Mouse (Mus musculus) lung, embryonic 15.5 days (tissue): ENCODE measurements at regions not wholly inside any gene's neighbourhood (a gene's known extent, or its start where the extent isn't known, plus 50 kb on each side); places are given as distances from the start of the nearest gene placed in this dataset.
"Not testable (repeated sequence)": the region's sequence is repeated elsewhere in the genome, so short reads cannot be mapped to it uniquely, and the experiment has no call there.

Source experiments
- ATAC-seq: fragments of 200-750 bp; cut with Nextera tagmentation; 2 replicates; pipeline ENCODE4 v1.8.0; 2017; ENCODE audit warnings: moderate number of reproducible peaks, borderline replicate concordance; ENCODE audit not compliant: low FRiP score, low TSS enrichment; ENCODE audit errors: extremely low read depth
- H3K27ac ChIP-seq: fragments of 300-500 bp; sonication (generic); 2 replicates; pipeline ENCODE4 v1.5.1; 2015; ENCODE audit warnings: moderate library complexity, mild to moderate bottlenecking, inconsistent platforms
- H3K27me3 ChIP-seq: fragments of 300-500 bp; sonication (generic); 2 replicates; pipeline ENCODE4 v1.6.1; 2015; ENCODE audit warnings: inconsistent platforms
- H3K36me3 ChIP-seq: fragments of 300-500 bp; sonication (generic); 2 replicates; pipeline ENCODE4 v1.6.1; 2015; ENCODE audit warnings: inconsistent platforms
- H3K4me1 ChIP-seq: fragments of 300-500 bp; sonication (generic); 2 replicates; pipeline ENCODE4 v1.6.1; 2015; ENCODE audit warnings: inconsistent platforms
- H3K4me2 ChIP-seq: fragments of 300-500 bp; sonication (generic); 2 replicates; pipeline ENCODE4 v1.6.1; 2015; ENCODE audit warnings: inconsistent platforms, mild to moderate bottlenecking, moderate library complexity
- H3K4me3 ChIP-seq: fragments of 300-500 bp; sonication (generic); 2 replicates; pipeline ENCODE4 v1.5.1; 2015; ENCODE audit warnings: mild to moderate bottlenecking, inconsistent platforms
- H3K9ac ChIP-seq: fragments of 300-500 bp; sonication (generic); 2 replicates; pipeline ENCODE4 v1.6.1; 2015; ENCODE audit warnings: inconsistent platforms
- H3K9me3 ChIP-seq: fragments of 300-500 bp; sonication (generic); 2 replicates; pipeline ENCODE4 v1.6.1; 2016; ENCODE audit warnings: inconsistent platforms
- WGBS: fragments of 180-500 bp; shearing (Covaris S2); methylation state at CpG from one replicate; pipeline ENCODE4 v1.1.7; 2015; 5-methylcytosine and 5-hydroxymethylcytosine counted together

GRCm38 (mm10) chr15:53984006-53984405, 99.3 kb downstream of the Gm7489 start:
- not testable (repeated sequence) for H3K9me3 ChIP-seq, H3K27ac ChIP-seq, H3K9ac ChIP-seq, ATAC-seq, H3K4me2 ChIP-seq, H3K4me1 ChIP-seq, H3K27me3 ChIP-seq, H3K4me3 ChIP-seq, H3K36me3 ChIP-seq
- WGBS, result 80% methylated on average over 15 of the region's 15 CpGs

GRCm38 (mm10) chr15:53989888-53990287, 105.2 kb downstream of the Gm7489 start:
- ATAC-seq, result no peak
- Histone ChIP-seq H3K27ac (no peak overlapping the region), H3K9me3 (no peaks in the 10 kb centered on the region), H3K4me1 (no peaks in the 10 kb centered on the region), H3K36me3 (no peaks in the 10 kb centered on the region), H3K4me3 (no peak overlapping the region), H3K4me2 (no peak overlapping the region), H3K27me3 (no peaks in the 10 kb centered on the region), H3K9ac (no peak overlapping the region)
- WGBS, result 77% methylated on average over 2 of the region's 2 CpGs

- Histone ChIP-seq H3K4me2 (no peak overlapping the region), H3K4me3 (no peak overlapping the region), H3K4me1 (no peaks in the 10 kb centered on the region), H3K9me3 (no peaks in the 10 kb centered on the region), H3K27ac (no peak overlapping the region), H3K9ac (no peak overlapping the region), H3K27me3 (no peaks in the 10 kb centered on the region), H3K36me3 (no peaks in the 10 kb centered on the region)
- no peak; the same call in 1 of the 2 replicates for ATAC-seq
- WGBS, result 41% methylated on average over 2 of the region's 2 CpGs
These were observed 110.6 kb downstream of the Gm7489 start for GRCm38 (mm10) chr15:53995199-53995868.

GRCm38 (mm10) chr15:53998600-53999290, 114.0 kb downstream of the Gm7489 start:
- no peaks in the 10 kb centered on the region for H3K27me3 ChIP-seq
- no peaks in the 10 kb centered on the region for H3K4me1 ChIP-seq
- no peaks in the 10 kb centered on the region for H3K9me3 ChIP-seq
- 91% methylated on average over 6 of the region's 6 CpGs for WGBS
- H3K4me2 ChIP-seq, result no peak overlapping the region
- no peaks in the 10 kb centered on the region for H3K36me3 ChIP-seq
- H3K9ac ChIP-seq, result no peak overlapping the region
- no peak for ATAC-seq
- H3K27ac ChIP-seq, result no peak overlapping the region
- no peak overlapping the region for H3K4me3 ChIP-seq

GRCm38 (mm10) chr15:54033756-54034155, 149.1 kb downstream of the Gm7489 start:
- H3K27ac ChIP-seq, result no peak overlapping the region
- no peaks in the 10 kb centered on the region for H3K36me3 ChIP-seq
- H3K4me1 ChIP-seq, result no peaks in the 10 kb centered on the region
- no peak overlapping the region for H3K9ac ChIP-seq
- no peak overlapping the region for H3K4me2 ChIP-seq
- no peaks in the 10 kb centered on the region for H3K27me3 ChIP-seq
- H3K4me3 ChIP-seq, result no peak overlapping the region
- no peaks in the 10 kb centered on the region for H3K9me3 ChIP-seq
- no peak for ATAC-seq
- 68% methylated on average over 5 of the region's 5 CpGs for WGBS

- Histone ChIP-seq H3K4me2 (no peak overlapping the region), H3K9me3 (no peaks in the 10 kb centered on the region), H3K9ac (no peak overlapping the region), H3K27ac (no peak overlapping the region), H3K4me1 (no peaks in the 10 kb centered on the region), H3K36me3 (no peaks in the 10 kb centered on the region), H3K4me3 (no peak overlapping the region), H3K27me3 (no peaks in the 10 kb centered on the region)
- no peak for ATAC-seq
- 77% methylated on average over 2 of the region's 2 CpGs for WGBS
These were observed 166.0 kb downstream of the Gm7489 start for GRCm38 (mm10) chr15:54050711-54051110.

- H3K36me3 ChIP-seq, result no peaks in the 10 kb centered on the region
- 0 out of 2 replicates have a peak, but pooled peaks cover 10% of the 10 kb centered on the region for H3K4me1 ChIP-seq
- ATAC-seq, result peak; percentile 78; the same call in 1 of the 2 replicates
- no peak overlapping the region for H3K9ac ChIP-seq
- WGBS, result 30% methylated on average over 9 of the region's 9 CpGs
- no peak overlapping the region for H3K4me3 ChIP-seq
- no peak overlapping the region for H3K4me2 ChIP-seq
- no peaks in the 10 kb centered on the region for H3K9me3 ChIP-seq
- no peaks in the 10 kb centered on the region for H3K27me3 ChIP-seq
- no peak overlapping the region for H3K27ac ChIP-seq
These were observed 185.4 kb downstream of the Gm7489 start for GRCm38 (mm10) chr15:54070005-54070634.

- WGBS, result 51% methylated on average over 8 of the region's 8 CpGs
- no peak overlapping the region for H3K4me2 ChIP-seq
- H3K27me3 ChIP-seq, result no peaks in the 10 kb centered on the region
- no peak overlapping the region for H3K4me3 ChIP-seq
- H3K36me3 ChIP-seq, result no peaks in the 10 kb centered on the region
- no peaks in the 10 kb centered on the region for H3K9me3 ChIP-seq
- H3K27ac ChIP-seq, result no peak overlapping the region
- no peak for ATAC-seq
- no peak overlapping the region for H3K9ac ChIP-seq
- 0 out of 2 replicates have a peak, but pooled peaks cover 10% of the 10 kb centered on the region for H3K4me1 ChIP-seq
These were observed 187.0 kb downstream of the Gm7489 start for GRCm38 (mm10) chr15:54071732-54072131.

GRCm38 (mm10) chr15:54091301-54091700, 206.6 kb downstream of the Gm7489 start:
- Histone ChIP-seq H3K9me3 (no peaks in the 10 kb centered on the region), H3K27ac (no peak overlapping the region), H3K27me3 (no peaks in the 10 kb centered on the region), H3K4me1 (no peaks in the 10 kb centered on the region), H3K36me3 (no peaks in the 10 kb centered on the region), H3K4me3 (no peak overlapping the region), H3K4me2 (no peak overlapping the region), H3K9ac (no peak overlapping the region)
- 64% methylated on average over 1 of the region's 1 CpGs for WGBS
- ATAC-seq, result no peak

- Histone ChIP-seq H3K4me2 (no peak overlapping the region), H3K4me3 (no peak overlapping the region), H3K9ac (no peak overlapping the region), H3K36me3 (no peaks in the 10 kb centered on the region), H3K4me1 (no peaks in the 10 kb centered on the region), H3K27me3 (no peaks in the 10 kb centered on the region), H3K9me3 (no peaks in the 10 kb centered on the region), H3K27ac (no peak overlapping the region)
- 66% methylated on average over 3 of the region's 3 CpGs for WGBS
- no peak for ATAC-seq
These were observed 207.7 kb downstream of the Gm7489 start for GRCm38 (mm10) chr15:54092386-54092785.

- Histone ChIP-seq H3K4me1 (no peaks in the 10 kb centered on the region), H3K9me3 (no peaks in the 10 kb centered on the region), H3K4me3 (no peak overlapping the region), H3K27ac (no peak overlapping the region), H3K4me2 (no peak overlapping the region), H3K36me3 (no peaks in the 10 kb centered on the region), H3K27me3 (no peaks in the 10 kb centered on the region), H3K9ac (no peak overlapping the region)
- WGBS, result 70% methylated on average over 2 of the region's 2 CpGs
- no peak for ATAC-seq
These were observed 212.8 kb downstream of the Gm7489 start for GRCm38 (mm10) chr15:54097498-54097897.

- no peak for ATAC-seq
- Histone ChIP-seq H3K4me3 (no peak overlapping the region), H3K9me3 (no peaks in the 10 kb centered on the region), H3K27ac (no peak overlapping the region), H3K9ac (no peak overlapping the region), H3K4me2 (no peak overlapping the region), H3K36me3 (no peaks in the 10 kb centered on the region), H3K4me1 (no peaks in the 10 kb centered on the region), H3K27me3 (no peaks in the 10 kb centered on the region)
- 49% methylated on average over 2 of the region's 2 CpGs for WGBS
These were observed 227.7 kb downstream of the Gm7489 start for GRCm38 (mm10) chr15:54112406-54112805.
